Mouse (Mus musculus) liver, adult 2 months (tissue): ENCODE measurements at regions not wholly inside any gene's neighbourhood (a gene's known extent, or its start where the extent isn't known, plus 50 kb on each side); places are given as distances from the start of the nearest gene placed in this dataset.

Experiments
- CTCF ChIP-seq: fragments of 200-500 bp; IDR thresholded peaks from 2 replicates; pipeline ENCODE4 v1.5.1; 2011; ENCODE audit warnings: low read depth, low read length, control low read depth
- POLR2A ChIP-seq: fragments of 200-500 bp; IDR thresholded peaks from 2 replicates; pipeline ENCODE4 v1.6.1; 2011; ENCODE audit warnings: low read length, control low read depth; ENCODE audit not compliant: insufficient read depth; ENCODE audit errors: extremely low read depth

- no peak for TF ChIP-seq POLR2A
- no peak for TF ChIP-seq CTCF
These were observed 81.7 kb downstream of the Slc35b3 start for GRCm38 (mm10) chr13:38878718-38879669.
